16 mouse cellular contexts compared by ENCODE assay signal in the genomic region with DNA sequence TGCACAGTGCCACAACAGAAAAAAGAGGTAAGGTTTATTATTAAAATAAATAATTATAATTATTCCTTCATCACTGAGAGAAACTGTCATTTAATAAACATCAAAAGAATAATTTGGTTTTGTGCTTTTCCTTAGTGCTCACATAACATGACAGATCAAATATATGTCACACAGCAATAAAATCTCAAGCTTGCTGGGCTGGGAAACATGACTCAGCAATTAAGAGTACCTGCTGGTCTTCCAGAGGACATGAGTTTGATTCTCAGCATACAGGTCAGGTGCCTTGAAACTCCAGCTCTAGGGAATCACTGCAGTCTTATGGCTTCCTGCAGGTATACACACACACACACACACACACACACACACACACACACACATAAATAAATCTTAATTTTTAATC.
"Had no signal": no experiment of that assay in that cellular context is flagged by ENCODE, and none has a peak within 500 bp of the region (broad histone marks: within the 10 kb centered on the region; RNA-seq: fewer than 3 reads in every experiment).

No protein-coding gene starts in this region.

- H3K9ac ChIP-seq: neural tube, embryonic 13.5 days; neural tube, embryonic 15.5 days; stomach, embryonic 15.5 days had no signal

- DNase-seq: retina, postnatal 1 day; right cerebral cortex, adult 18-20 months; right cerebral cortex, postnatal 14 days; right cerebral cortex, postnatal 25 days; right cerebral cortex, postnatal 4 days; spleen, adult 18-20 months; thymus, adult 18-20 months; thymus, adult 2 months; thymus, postnatal 14 days; thymus, postnatal 25 days; thymus, postnatal 36 days; thymus, postnatal 4 days had no signal

- H3K36me3 ChIP-seq: neural tube, embryonic 13.5 days; neural tube, embryonic 15.5 days; stomach, embryonic 15.5 days had no signal

- H3K4me2 ChIP-seq: neural tube, embryonic 13.5 days; neural tube, embryonic 15.5 days; stomach, embryonic 15.5 days had no signal

- H3K4me1 ChIP-seq: neural tube, embryonic 15.5 days; stomach, embryonic 15.5 days had no signal

- H3K9me3 ChIP-seq: neural tube, embryonic 13.5 days; neural tube, embryonic 15.5 days; stomach, embryonic 15.5 days had no signal

- H3K4me3 ChIP-seq: neural tube, embryonic 13.5 days; neural tube, embryonic 15.5 days; stomach, embryonic 15.5 days had no signal

- H3K27me3 ChIP-seq: neural tube, embryonic 13.5 days; neural tube, embryonic 15.5 days; stomach, embryonic 15.5 days had no signal

- H3K27ac ChIP-seq: neural tube, embryonic 13.5 days; neural tube, embryonic 15.5 days; stomach, embryonic 15.5 days; stomach, postnatal 0 days had no signal
